Mouse (Mus musculus) adrenal gland, postnatal 14 days (tissue): ENCODE data around the gene Slc2a2. TPM values are rescaled to one million over a fixed set of nuclear protein-coding genes. Genes with fewer than 3 reads are reported as not detected.

ENCODE experiments used
- DNase-seq: peaks from one replicate; pipeline ENCODE4 v3.0.0; 2021; ENCODE audit warnings: mixed read lengths
- long read RNA-seq, 2 experiments: library from polyadenylated mRNA; stranded (forward); transcript quantifications; one replicate each; pipeline ENCODE4 v2.0.0; 2021
- total RNA-seq: library from RNA; stranded (reverse); gene quantifications from 2 replicates; pipeline ENCODE4 v1.2.3, GENCODE M21; 2021

Slc2a2 gene
- total RNA-seq, result 1.7 and 24.3 TPM in 2 replicates
- long read RNA-seq, experiment 1, full-length matches to known transcripts, result 1 of 1 reads
- long read RNA-seq, experiment 1, partial matches to known transcripts, result 0 of 1 reads
- long read RNA-seq, experiment 1, other reads (novel, unspliced or antisense), result 0 of 1 reads
- long read RNA-seq, experiment 2, full-length matches to known transcripts, result 12 of 14 reads
- long read RNA-seq, experiment 2, partial matches to known transcripts, result 1 of 14 reads
- long read RNA-seq, experiment 2, other reads (novel, unspliced or antisense), result 1 of 14 reads

GRCm38 (mm10) chr3:28697797-28698196 lies at the start of gene Slc2a2:
Slc2a2 (plus strand) TSS chr3:28697903.
- DNase-seq, result no peak

GRCm38 (mm10) chr3:28652574-28652973 lies 45.1 kb upstream of the Slc2a2 start:
- no peak for DNase-seq

GRCm38 (mm10) chr3:28653043-28653442 lies 44.7 kb upstream of the Slc2a2 start:
- no peak for DNase-seq

GRCm38 (mm10) chr3:28654740-28655139 lies 43.0 kb upstream of the Slc2a2 start:
- no peak for DNase-seq

GRCm38 (mm10) chr3:28658349-28658748 lies 39.4 kb upstream of the Slc2a2 start:
- no peak for DNase-seq

GRCm38 (mm10) chr3:28680851-28681250 lies 16.9 kb upstream of the Slc2a2 start:
- DNase-seq, result no peak

- DNase-seq, result no peak
Observed at GRCm38 (mm10) chr3:28681866-28682265, 15.8 kb upstream of the Slc2a2 start.

- DNase-seq, result no peak
Observed at GRCm38 (mm10) chr3:28682411-28682810, 15.3 kb upstream of the Slc2a2 start.

GRCm38 (mm10) chr3:28685510-28685909 lies 12.2 kb upstream of the Slc2a2 start:
- DNase-seq, result no peak

GRCm38 (mm10) chr3:28694811-28695210 lies 2.9 kb upstream of the Slc2a2 start:
- DNase-seq, result no peak

GRCm38 (mm10) chr3:28695608-28696007 lies 2.1 kb upstream of the Slc2a2 start:
- no peak for DNase-seq

GRCm38 (mm10) chr3:28696162-28696561 lies 1.5 kb upstream of the Slc2a2 start:
- no peak for DNase-seq

GRCm38 (mm10) chr3:28699601-28700000 lies 1.9 kb downstream of the Slc2a2 start:
- DNase-seq, result no peak

- DNase-seq, result peak; percentile 7
Observed at GRCm38 (mm10) chr3:28705522-28706137, 7.9 kb downstream of the Slc2a2 start.

GRCm38 (mm10) chr3:28706736-28707135 lies 9.0 kb downstream of the Slc2a2 start:
- DNase-seq, result no peak

- DNase-seq, result no peak
Observed at GRCm38 (mm10) chr3:28709740-28710139, 12.0 kb downstream of the Slc2a2 start.

GRCm38 (mm10) chr3:28713913-28714698 lies 16.4 kb downstream of the Slc2a2 start:
- no peak for DNase-seq

- DNase-seq, result no peak
Observed at GRCm38 (mm10) chr3:28718521-28718920, 20.8 kb downstream of the Slc2a2 start.

- no peak for DNase-seq
Observed at GRCm38 (mm10) chr3:28721218-28721617, 23.5 kb downstream of the Slc2a2 start.

GRCm38 (mm10) chr3:28721838-28722237 lies 24.1 kb downstream of the Slc2a2 start:
- peak; percentile 12 for DNase-seq

GRCm38 (mm10) chr3:28722531-28722930 lies 24.8 kb downstream of the Slc2a2 start:
- DNase-seq, result no peak

- no peak for DNase-seq
Observed at GRCm38 (mm10) chr3:28723534-28723933, 25.8 kb downstream of the Slc2a2 start.

- no peak for DNase-seq
Observed at GRCm38 (mm10) chr3:28725203-28725602, 27.5 kb downstream of the Slc2a2 start.
